Mouse (Mus musculus) liver, embryonic 14.5 days (tissue): ENCODE results near the gene Smyd4. TPM values are rescaled to one million over a fixed set of nuclear protein-coding genes. Genes with fewer than 3 reads are reported as not detected.

Experiments
- ATAC-seq: fragments of 200-750 bp; cut with Nextera tagmentation; 2 replicates; pipeline ENCODE4 v1.8.0; 2017; ENCODE audit warnings: moderate number of reproducible peaks, mild to moderate bottlenecking, moderate library complexity; ENCODE audit not compliant: insufficient read depth
- DNase-seq, 3 experiments: peaks; one replicate each; pipeline ENCODE4 v3.0.0-alpha.2; 2012 to 2013; ENCODE audit warnings: low read depth in 3 of 3, low spot score in 3 of 3
- H3K27ac ChIP-seq: fragments of 300-500 bp; sonication (generic); 2 replicates; pipeline ENCODE4 v1.5.1; 2014; ENCODE audit warnings: moderate library complexity, mild to moderate bottlenecking, control low read depth, inconsistent platforms
- H3K27me3 ChIP-seq: fragments of 300-500 bp; sonication (generic); 2 replicates; pipeline ENCODE4 v1.6.1; 2014; ENCODE audit warnings: mild to moderate bottlenecking, low read length, moderate library complexity; ENCODE audit not compliant: control insufficient read depth, insufficient read depth
- H3K36me3 ChIP-seq: fragments of 300-500 bp; sonication (generic); replicated peaks from 2 replicates; pipeline ENCODE4 v1.6.1; 2014; ENCODE audit warnings: low read depth; ENCODE audit not compliant: control insufficient read depth, insufficient read depth
- H3K4me1 ChIP-seq, 2 experiments: fragments of 200-500 bp in 1 of 2; fragments of 300-500 bp in 1 of 2; sonication (generic) in 1 of 2; replicated peaks; 2 replicates each; pipeline ENCODE4 v1.6.1; 2012 to 2014; ENCODE audit warnings: antibody characterized with exemption in 1 of 2, inconsistent platforms in 1 of 2, low read length in 1 of 2; ENCODE audit not compliant: control insufficient read depth in 2 of 2, insufficient read depth in 2 of 2
- H3K4me2 ChIP-seq: fragments of 300-500 bp; sonication (generic); 2 replicates; pipeline ENCODE4 v1.6.1; 2014; ENCODE audit warnings: low read depth, mild to moderate bottlenecking, control low read depth, moderate library complexity
- H3K4me3 ChIP-seq, 2 experiments: fragments of 200-500 bp in 1 of 2; fragments of 300-500 bp in 1 of 2; sonication (generic) in 1 of 2; 2 replicates each; pipeline ENCODE4 v1.5.1; 2012 to 2014; ENCODE audit warnings: low read depth in 2 of 2, low read length in 2 of 2, mild to moderate bottlenecking in 2 of 2, control low read depth in 1 of 2, inconsistent platforms in 1 of 2, moderate library complexity in 1 of 2; ENCODE audit not compliant: insufficient read depth in 1 of 2
- H3K9ac ChIP-seq: fragments of 300-500 bp; sonication (generic); replicated peaks from 2 replicates; pipeline ENCODE4 v1.6.1; 2014; ENCODE audit warnings: mild to moderate bottlenecking, control low read depth, moderate library complexity
- H3K9me3 ChIP-seq: fragments of 300-500 bp; sonication (generic); 2 replicates; pipeline ENCODE4 v1.6.1; 2016; ENCODE audit warnings: low read length, mixed read lengths; ENCODE audit not compliant: control insufficient read depth
- CTCF ChIP-seq: IDR thresholded peaks from 2 replicates; pipeline ENCODE4 v1.5.1; 2016; ENCODE audit warnings: antibody characterized with exemption, low read depth, control low read depth
- EP300 ChIP-seq: IDR thresholded peaks from 2 replicates; pipeline ENCODE4 v1.6.1; 2016; ENCODE audit warnings: antibody characterized with exemption, low read depth
- WGBS: fragments of 180-500 bp; shearing (Covaris S2); extraction: QIAGEN DNeasy Blood & Tissue Kit; methylation state at CpG from one replicate; pipeline ENCODE4 v1.1.7; 2014; ENCODE audit not compliant: insufficient replicate concordance; 5-methylcytosine and 5-hydroxymethylcytosine counted together
- polyA plus RNA-seq, 2 experiments: library from polyadenylated mRNA; depleted of rRNA in 1 of 2; stranded (reverse) in 1 of 2; unstranded in 1 of 2; fragments of >200 nt; fragmentation: Nextera tagmentation in 1 of 2; extraction: Ambion mirVana in 1 of 2; gene quantifications; 2 replicates each; pipeline versions ENCODE4 v1.2.1 to v1.2.3; 2012 to 2014

The Smyd4 gene
- polyA plus RNA-seq, 2 experiments = 2.2 to 2.7 TPM

GRCm38 (mm10) chr11:75448575-75448974 is 100.3 kb downstream of the Smyd4 start:
- Histone ChIP-seq H3K4me1 (peaks cover 36 to 40% of the 10 kb centered on the region in 2 experiments), H3K9me3 (no peaks in the 10 kb centered on the region), H3K27me3 (no peaks in the 10 kb centered on the region), H3K4me3 (peak overlapping the region; percentile 55 to 61), H3K9ac (peak overlapping the region; percentile 81), H3K4me2 (peak overlapping the region; percentile 89), H3K27ac (peak overlapping the region; percentile 96), H3K36me3 (peaks cover 48% of the 10 kb centered on the region)
- ATAC-seq (peak; percentile 12; the same call in 1 of the 2 replicates), DNase-seq (peak in 1 of 3 experiments; percentile 55)
- 41% methylated on average over 3 of the region's 3 CpGs for WGBS
- no peak for TF ChIP-seq EP300
- TF ChIP-seq CTCF = no peak

- H3K4me3 ChIP-seq = peak overlapping the region; percentile 61 to 62
Measured at GRCm38 (mm10) chr11:75449695-75450094, 101.5 kb downstream of the Smyd4 start.

GRCm38 (mm10) chr11:75450304-75450908 is 102.2 kb downstream of the Smyd4 start:
- H3K4me2 ChIP-seq = peak overlapping the region; percentile 89
- H3K27ac ChIP-seq = peak overlapping the region; percentile 96
- peak overlapping the region; percentile 81 for H3K9ac ChIP-seq
- no peaks in the 10 kb centered on the region for H3K27me3 ChIP-seq
- WGBS = 38% methylated on average over 8 of the region's 8 CpGs
- TF ChIP-seq CTCF = no peak
- TF ChIP-seq EP300 = peak; percentile 77
- H3K4me3 ChIP-seq = peak overlapping the region; percentile 61 to 62
- DNase-seq = peak; percentile 70 to 75 (median 75)
- H3K36me3 ChIP-seq = peaks cover 30% of the 10 kb centered on the region
- H3K9me3 ChIP-seq = no peaks in the 10 kb centered on the region
- H3K4me1 ChIP-seq = peaks cover 39 to 48% of the 10 kb centered on the region in 2 experiments
- peak; percentile 76 for ATAC-seq

More at GRCm38 (mm10) chr11:75449695-75450094, 101.5 kb downstream of the Smyd4 start:
- 15% methylated on average over 7 of the region's 7 CpGs for WGBS
- Histone ChIP-seq H3K9me3 (no peaks in the 10 kb centered on the region), H3K4me1 (peaks cover 36 to 41% of the 10 kb centered on the region in 2 experiments), H3K36me3 (peaks cover 37% of the 10 kb centered on the region), H3K27ac (peak overlapping the region; percentile 96), H3K9ac (peak overlapping the region; percentile 81), H3K4me2 (peak overlapping the region; percentile 89), H3K27me3 (no peaks in the 10 kb centered on the region)
- DNase-seq = peak; percentile 77 to 84 (median 80)
- TF ChIP-seq EP300 (peak; percentile 69; the same call in 1 of the 2 replicates), CTCF (no peak)
- peak; percentile 73 for ATAC-seq

GRCm38 (mm10) chr11:75450936-75451335 is 102.7 kb downstream of the Smyd4 start:
- Histone ChIP-seq H3K36me3 (peaks cover 25% of the 10 kb centered on the region), H3K4me1 (peaks cover 39 to 48% of the 10 kb centered on the region in 2 experiments), H3K4me2 (peak overlapping the region; percentile 89), H3K9ac (peak overlapping the region; percentile 81), H3K4me3 (peak overlapping the region; percentile 61 to 62), H3K9me3 (no peaks in the 10 kb centered on the region), H3K27ac (peak overlapping the region; percentile 96), H3K27me3 (no peaks in the 10 kb centered on the region)
- TF ChIP-seq CTCF = no peak
- TF ChIP-seq EP300 = no peak
- ATAC-seq (peak; percentile 44; the same call in 1 of the 2 replicates), DNase-seq (no peak)
- WGBS = 40% methylated on average over 15 of the region's 15 CpGs

GRCm38 (mm10) chr11:75452081-75452480 is 103.8 kb downstream of the Smyd4 start:
- peak overlapping the region in 1 of 2 experiments; percentile 10; a peak in 2 of 4 replicates for H3K4me3 ChIP-seq
- TF ChIP-seq CTCF (no peak), EP300 (no peak)
- peaks cover 17% of the 10 kb centered on the region for H3K36me3 ChIP-seq
- no peak overlapping the region for H3K9ac ChIP-seq
- WGBS = 86% methylated on average over 8 of the region's 8 CpGs
- H3K27me3 ChIP-seq = no peaks in the 10 kb centered on the region
- ATAC-seq (no peak), DNase-seq (no peak)
- peak overlapping the region; percentile 4; the same call in 1 of the 2 replicates for H3K27ac ChIP-seq
- peaks cover 39 to 52% of the 10 kb centered on the region in 2 experiments for H3K4me1 ChIP-seq
- H3K4me2 ChIP-seq = peak overlapping the region; percentile 89
- H3K9me3 ChIP-seq = no peaks in the 10 kb centered on the region
